Mouse (Mus musculus) left cerebral cortex, postnatal 36 days (tissue): ENCODE data around the gene Tmem126a. TPM values are rescaled to one million over a fixed set of nuclear protein-coding genes. Genes with fewer than 3 reads are reported as not detected.

Source experiments
- DNase-seq, 2 experiments: peaks; one replicate each; pipeline ENCODE4 v3.0.0; 2021 to 2022; ENCODE audit warnings: low spot score in 2 of 2, mixed read lengths in 1 of 2
- intact Hi-C: fragments of 180-260 bp; cut with DNase I; formaldehyde crosslinking; loops from one replicate; pipeline ENCODE4 v1.15.1; 2025
- total RNA-seq, 2 experiments: library from RNA; stranded (reverse); gene quantifications; 2 replicates each; pipeline ENCODE4 v1.2.3; 2021

Tmem126a gene
- 10 to 100 TPM; 38.2 to 39.1 TPM for total RNA-seq

- DNase-seq: peak; percentile 84
- intact Hi-C loops: loop anchor here (2.0 kb wide), 1 partner anchor 14 kb away; the partner anchor contains the start of gene Crebzf
Measured at GRCm38 (mm10) chr7:90456845-90457468, at the start of gene Tmem126a. TSS of gene Tmem126a (minus strand) at chr7:90457229.

DNA sequence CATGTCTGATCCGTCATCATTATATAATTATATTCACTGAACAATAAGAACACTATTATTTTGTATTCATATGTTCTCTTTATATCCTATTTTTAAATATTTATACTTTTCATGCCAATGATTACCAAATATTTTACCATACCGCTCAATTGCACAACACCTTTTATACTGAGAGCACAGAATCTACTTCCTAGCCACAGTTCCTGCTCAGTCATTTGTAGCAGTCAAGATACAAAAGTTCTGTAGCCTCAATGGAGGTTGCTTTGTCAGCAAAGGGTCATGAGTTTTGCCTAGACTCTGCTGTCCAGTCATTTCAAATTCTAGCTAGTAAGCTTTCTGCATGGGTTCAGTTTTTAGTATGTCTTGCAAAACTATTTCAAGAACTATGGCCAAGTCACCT lies 25.6 kb upstream of the Tmem126a start:
- intact Hi-C loops: no loop called here
- DNase-seq: no peak

GRCm38 (mm10) chr7:90476313-90477245 lies 19.6 kb upstream of the Tmem126a start, which contains the start of gene Dlg2:
TSS of gene Dlg2 (plus strand) at chr7:90476672.
- intact Hi-C loops: loop anchor here (1.0 kb wide), 1 partner anchor 34 kb away; the partner anchor contains the start of gene Crebzf
- DNase-seq: peak in 1 of 2 experiments; percentile 67

GRCm38 (mm10) chr7:90475793-90476312 lies 18.8 kb upstream of the Tmem126a start, which contains the start of gene Tmem126b:
TSS of gene Tmem126b (minus strand) at chr7:90476001.
- intact Hi-C loops: loop anchor here (1.0 kb wide), 1 partner anchor 34 kb away; the partner anchor contains the start of gene Crebzf
- DNase-seq: peak; percentile 99

DNA sequence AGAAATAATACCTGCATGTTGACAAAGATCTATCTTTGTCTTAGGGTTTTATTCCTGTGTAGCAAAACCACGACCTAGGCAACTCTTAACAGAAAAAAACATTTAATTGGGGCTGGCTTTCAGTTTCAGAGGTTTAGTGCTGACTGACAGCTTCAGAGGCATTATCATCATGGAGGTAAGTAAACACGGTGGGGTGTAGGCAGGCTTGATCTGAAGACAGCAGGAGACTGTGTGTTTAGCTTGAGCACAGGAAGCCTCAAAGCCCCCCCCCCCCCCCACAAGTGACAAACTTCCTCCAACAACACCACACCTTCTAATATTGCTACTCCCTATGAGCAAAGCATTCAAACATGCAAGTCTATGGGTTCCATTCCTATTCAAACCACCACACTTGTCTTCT lies 16.5 kb upstream of the Tmem126a start:
- DNase-seq: no peak
- intact Hi-C loops: no loop called here

DNA sequence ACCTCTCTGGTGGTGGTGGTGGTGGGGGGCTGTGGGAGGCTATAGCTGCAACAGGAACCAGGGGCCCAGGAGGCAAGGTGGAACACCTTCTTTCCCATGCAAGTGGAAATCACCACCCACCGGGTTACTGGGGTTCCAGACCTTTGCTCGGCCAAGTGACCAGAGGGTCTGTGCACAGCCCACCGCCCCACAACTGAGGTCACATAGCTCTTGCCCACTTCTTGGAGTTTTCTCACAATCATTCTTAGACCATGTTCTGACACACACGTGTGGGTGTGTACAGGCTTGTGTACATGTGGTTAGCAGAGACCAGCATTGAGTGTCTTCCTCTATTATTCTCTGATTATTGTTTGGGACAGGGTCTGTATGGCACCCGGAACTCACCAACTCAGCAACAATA lies 4.4 kb upstream of the Tmem126a start:
- intact Hi-C loops: no loop called here
- no peak for DNase-seq

DNA sequence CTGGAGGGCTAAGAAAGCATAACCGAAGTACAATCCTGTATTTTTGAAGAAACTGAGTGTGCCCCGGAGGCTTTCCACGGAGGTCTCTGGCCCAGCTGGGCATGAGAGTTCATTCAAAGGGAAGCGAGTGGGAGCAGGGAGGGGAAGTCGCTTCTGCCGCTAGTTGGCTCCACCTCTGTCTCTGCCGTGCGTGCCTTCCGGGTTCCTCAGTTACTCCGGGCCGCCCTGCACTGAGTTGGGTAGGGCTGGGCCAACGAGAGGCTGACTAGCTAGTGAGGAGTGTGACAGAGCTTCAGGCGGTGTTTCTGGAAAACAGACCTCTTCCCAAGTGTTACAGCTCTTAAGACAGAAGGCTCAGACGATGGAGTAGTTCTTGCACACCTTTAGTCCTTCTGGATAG lies 3.9 kb upstream of the Tmem126a start:
- no peak for DNase-seq

DNA sequence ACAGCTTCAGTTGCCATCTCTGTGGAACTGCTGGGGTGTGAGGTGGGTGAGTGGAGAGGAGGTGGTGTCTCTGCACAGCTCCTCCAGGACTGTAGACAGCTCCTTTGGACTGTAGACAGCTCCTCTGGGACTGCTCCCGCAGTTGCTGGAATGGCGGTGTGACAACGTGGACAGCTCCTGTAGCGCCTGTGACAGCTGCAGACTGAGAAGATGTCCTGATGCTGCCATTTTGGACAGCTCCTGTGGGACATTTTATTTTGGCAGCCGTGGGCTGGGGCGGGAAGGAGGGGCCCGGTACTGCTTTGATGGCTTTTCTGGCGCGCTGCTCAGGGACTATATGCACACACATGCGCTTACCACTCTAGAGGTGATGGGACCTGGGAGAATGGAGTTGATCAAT lies 3.3 kb upstream of the Tmem126a start:
- intact Hi-C loops: no loop called here
- no peak for DNase-seq

More for the DNA sequence above, 3.9 kb upstream of the Tmem126a start:
- intact Hi-C loops: no loop called here

DNA sequence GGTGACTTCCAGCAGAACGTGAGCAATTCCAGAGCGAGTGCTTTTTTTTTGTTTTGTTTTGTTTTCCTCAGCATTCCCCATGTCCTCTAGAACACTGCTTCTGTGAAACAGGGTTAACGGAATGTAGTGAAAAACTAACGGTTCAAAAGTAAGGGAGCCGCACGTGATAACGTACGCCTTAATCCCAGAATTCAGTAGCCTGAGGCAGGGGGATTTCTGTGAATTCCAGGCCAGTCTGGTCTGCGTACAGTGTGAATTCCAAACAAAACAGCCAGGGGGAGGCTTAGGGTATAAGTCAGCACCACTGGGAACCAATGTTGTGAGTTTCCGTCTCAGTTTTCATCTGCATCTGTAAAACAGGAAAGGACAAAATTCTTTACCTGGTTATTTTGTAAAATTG lies 488 bp upstream of the Tmem126a start:
- DNase-seq: no peak

GRCm38 (mm10) chr7:90456149-90456844 lies 732 bp downstream of the Tmem126a start:
- intact Hi-C loops: loop anchor here (2.0 kb wide), 1 partner anchor 13 kb away; the partner anchor contains the start of gene Crebzf
- DNase-seq: no peak

More for the DNA sequence above, 488 bp upstream of the Tmem126a start:
- intact Hi-C loops: loop anchor here (2.0 kb wide), 1 partner anchor 15 kb away; the partner anchor contains the start of gene Crebzf

DNA sequence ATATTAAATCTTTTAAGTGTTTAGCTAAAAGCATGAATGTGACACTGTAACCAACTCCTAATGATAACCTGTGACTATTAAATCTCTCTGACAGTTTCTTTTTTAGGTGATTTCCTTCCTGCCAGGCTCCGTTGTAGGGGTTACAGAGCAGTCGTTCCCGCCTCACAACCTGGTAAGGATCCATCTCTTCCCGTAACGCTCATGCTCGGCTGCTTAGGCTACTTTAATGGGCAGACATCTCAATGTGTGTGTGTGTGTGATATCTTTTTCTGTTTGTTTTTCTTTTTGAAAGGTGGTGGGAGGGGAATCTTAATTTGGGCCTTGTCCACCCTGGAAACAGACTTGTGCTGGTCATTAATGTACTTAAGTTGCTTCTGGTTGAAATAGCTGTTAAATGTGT lies 12.8 kb downstream of the Tmem126a start:
- intact Hi-C loops: loop anchor here (5.0 kb wide), 1 partner anchor 312 kb away; the partner anchor contains the start of gene Picalm
- DNase-seq: no peak

DNA sequence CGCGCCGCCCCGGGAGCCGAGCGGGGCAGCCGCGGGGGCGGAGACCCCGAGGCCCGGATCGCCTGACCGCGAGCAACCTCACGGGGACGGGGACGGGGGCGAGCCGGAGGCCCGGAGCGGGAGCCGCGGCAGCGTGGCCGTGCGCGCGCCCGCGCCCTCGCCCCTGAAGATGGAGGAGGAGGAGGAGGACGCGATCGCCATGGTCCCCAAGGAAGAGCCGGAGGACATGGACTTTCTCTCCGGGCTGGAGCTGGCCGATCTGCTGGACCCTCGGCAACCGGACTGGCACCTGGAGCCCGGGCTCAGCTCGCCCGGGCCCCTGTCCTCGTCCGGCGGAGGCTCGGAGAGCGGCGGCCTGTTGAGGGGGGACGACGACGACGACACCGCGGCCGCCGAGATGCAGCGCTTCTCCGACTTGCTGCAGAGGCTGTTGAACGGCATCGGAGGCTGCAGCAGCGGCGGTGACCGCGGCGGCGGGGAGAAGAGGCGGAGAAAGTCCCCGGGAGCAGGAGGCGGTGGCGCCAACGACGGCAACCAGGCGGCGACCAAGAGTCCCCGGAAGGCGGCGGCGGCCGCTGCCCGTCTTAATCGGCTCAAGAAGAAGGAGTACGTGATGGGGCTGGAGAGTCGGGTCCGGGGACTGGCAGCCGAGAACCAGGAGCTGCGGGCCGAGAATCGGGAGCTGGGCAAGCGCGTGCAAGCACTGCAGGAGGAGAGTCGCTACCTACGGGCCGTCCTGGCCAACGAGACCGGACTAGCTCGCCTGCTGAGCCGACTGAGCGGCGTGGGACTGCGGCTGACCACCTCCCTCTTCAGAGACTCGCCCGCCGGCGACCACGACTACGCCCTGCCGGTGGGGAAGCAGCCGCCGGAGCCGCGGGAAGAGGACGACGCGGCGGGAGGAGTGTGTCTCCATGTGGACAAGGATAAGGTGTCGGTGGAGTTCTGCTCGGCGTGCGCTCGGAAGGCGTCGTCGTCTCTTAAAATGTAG lies 13.6 kb downstream of the Tmem126a start:
- DNase-seq: peak; percentile 74 to 81
- intact Hi-C loops: loop anchor here (2.0 to 5.0 kb wide), 2 partner anchors 13 to 311 kb away; partner anchors contain the start of genes Picalm and Tmem126a

DNA sequence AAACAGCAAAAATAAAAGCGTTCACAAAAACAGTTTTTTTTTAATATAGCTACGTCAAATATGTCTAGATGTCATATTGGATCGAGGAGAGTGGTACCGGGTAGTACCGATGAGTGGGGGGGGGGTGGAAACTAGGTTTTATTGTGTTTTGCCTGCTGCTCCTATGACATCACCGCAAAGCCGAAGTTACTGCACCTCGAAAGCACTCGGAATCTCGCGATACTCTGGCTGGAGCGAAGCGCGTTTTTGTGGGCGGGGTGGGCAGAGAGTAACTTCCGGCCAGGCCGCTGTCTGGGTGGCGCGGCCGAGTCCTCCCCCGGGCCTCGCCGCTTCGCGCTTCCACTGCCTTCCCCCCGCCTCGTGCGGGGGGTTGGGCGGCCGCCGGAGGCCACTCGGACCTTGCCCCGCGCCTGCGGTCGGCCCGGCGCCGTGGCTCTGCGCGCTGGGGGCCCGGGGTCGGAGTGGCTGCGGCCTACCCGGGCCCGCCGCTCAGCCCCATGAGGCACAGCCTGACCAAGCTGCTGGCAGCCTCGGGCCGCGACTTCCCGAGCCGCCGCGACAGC lies 14.4 kb downstream of the Tmem126a start, which contains the start of gene Crebzf:
TSS of gene Crebzf (plus strand) at position 212 of the 563 bp plus-strand sequence.
- DNase-seq: peak; percentile 94 to 95
- intact Hi-C loops: loop anchor here (1.0 to 5.0 kb wide), 3 partner anchors 14 to 310 kb away; partner anchors contain the start of genes Dlg2, Picalm, Tmem126a and Tmem126b

DNA sequence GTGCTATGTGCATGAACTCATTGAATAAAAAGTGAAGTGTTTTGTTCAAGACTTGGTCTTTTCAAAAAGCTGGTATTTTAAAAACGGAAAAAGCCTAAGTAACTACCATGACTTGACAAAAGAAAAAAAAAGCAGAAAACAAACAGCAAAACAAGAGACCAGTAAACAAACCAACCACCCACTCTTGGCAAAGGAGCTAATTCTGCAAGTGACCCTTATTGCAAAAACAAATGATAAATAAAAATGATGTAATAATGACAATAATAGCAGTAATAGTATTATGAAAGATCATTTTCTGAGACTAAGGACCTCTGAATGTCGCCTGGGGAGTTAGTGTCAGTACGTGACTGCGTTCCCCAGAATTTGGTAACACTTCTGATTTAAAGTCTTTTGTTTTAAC lies 15.0 kb downstream of the Tmem126a start:
- intact Hi-C loops: loop anchor here (1.0 to 5.0 kb wide), 3 partner anchors 15 to 310 kb away; partner anchors contain the start of genes Dlg2, Picalm, Tmem126a and Tmem126b
- DNase-seq: no peak

- intact Hi-C loops: loop anchor here (5.0 kb wide), 1 partner anchor 308 kb away; the partner anchor contains the start of gene Picalm
- no peak for DNase-seq
Measured at GRCm38 (mm10) chr7:90440044-90440443, 17.0 kb downstream of the Tmem126a start.

- intact Hi-C loops: no loop called here
- DNase-seq: no peak
Measured at GRCm38 (mm10) chr7:90432221-90432620, 24.8 kb downstream of the Tmem126a start.

DNA sequence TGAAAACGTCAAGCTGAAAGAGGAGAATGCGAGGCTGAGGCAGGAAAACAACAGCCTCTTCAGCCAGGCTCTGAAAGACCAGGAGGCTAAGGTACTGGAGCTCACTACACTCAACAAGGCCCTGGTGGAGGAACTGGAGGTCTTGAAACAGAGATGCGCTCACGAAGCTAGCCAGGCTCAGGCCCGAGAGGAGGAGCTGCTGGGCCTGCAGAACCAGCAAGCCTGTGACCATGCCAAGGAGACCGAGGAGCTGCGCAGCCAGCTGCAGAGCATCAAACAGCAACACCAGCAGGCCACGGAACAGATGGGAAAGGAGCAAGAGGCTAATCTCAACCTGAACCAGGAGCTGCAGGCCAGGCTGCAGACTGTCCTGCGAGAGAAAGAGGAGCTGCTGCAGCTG lies 30.0 kb downstream of the Tmem126a start:
- no peak for DNase-seq
- intact Hi-C loops: loop anchor here (10.0 kb wide), 1 partner anchor 442 kb away; the partner anchor contains the start of gene Eed
